Mouse (Mus musculus) liver, postnatal 0 days (tissue): ENCODE data around the gene Ndufb10. TPM values are rescaled to one million over a fixed set of nuclear protein-coding genes. Genes with fewer than 3 reads are reported as not detected.

Experiments used
- ATAC-seq: fragments of 200-750 bp; cut with Nextera tagmentation; 2 replicates; pipeline ENCODE4 v1.8.0; 2017; ENCODE audit warnings: mild to moderate bottlenecking, moderate library complexity
- DNase-seq: peaks from one replicate; pipeline ENCODE4 v3.0.0-alpha.2; 2016
- H3K27ac ChIP-seq: fragments of 300-500 bp; sonication (generic); 2 replicates; pipeline ENCODE4 v1.5.1; 2014; ENCODE audit warnings: antibody characterized with exemption, moderate library complexity, mild to moderate bottlenecking, low read depth
- H3K27me3 ChIP-seq: fragments of 300-500 bp; sonication (generic); 2 replicates; pipeline ENCODE4 v1.6.1; 2014; ENCODE audit warnings: low read length, control low read depth, mixed read lengths; ENCODE audit not compliant: insufficient read depth
- H3K36me3 ChIP-seq: fragments of 300-500 bp; sonication (generic); replicated peaks from 2 replicates; pipeline ENCODE4 v1.6.1; 2014; ENCODE audit warnings: mild to moderate bottlenecking, control low read depth, low read length, moderate library complexity, mixed read lengths; ENCODE audit not compliant: insufficient read depth
- H3K4me1 ChIP-seq: fragments of 300-500 bp; sonication (generic); 2 replicates; pipeline ENCODE4 v1.6.1; 2014; ENCODE audit warnings: antibody characterized with exemption, mild to moderate bottlenecking, control low read depth; ENCODE audit not compliant: insufficient read depth
- H3K4me2 ChIP-seq: fragments of 300-500 bp; sonication (generic); 2 replicates; pipeline ENCODE4 v1.6.1; 2014; ENCODE audit warnings: low read depth, mild to moderate bottlenecking, low read length, moderate library complexity, mixed read lengths
- H3K4me3 ChIP-seq: fragments of 300-500 bp; sonication (generic); 2 replicates; pipeline ENCODE4 v1.5.1; 2014; ENCODE audit warnings: low read depth, low read length
- H3K9ac ChIP-seq: fragments of 300-500 bp; sonication (generic); replicated peaks from 2 replicates; pipeline ENCODE4 v1.6.1; 2014; ENCODE audit warnings: mild to moderate bottlenecking, moderate library complexity
- H3K9me3 ChIP-seq: fragments of 300-500 bp; sonication (generic); 2 replicates; pipeline ENCODE4 v1.6.1; 2016; ENCODE audit warnings: mild to moderate bottlenecking, control low read depth, low read length, mixed read lengths
- CTCF ChIP-seq: sonication (generic); IDR thresholded peaks from 2 replicates; pipeline ENCODE4 v1.5.1; 2016; ENCODE audit warnings: antibody characterized with exemption, low read depth
- EP300 ChIP-seq: IDR thresholded peaks from 2 replicates; pipeline ENCODE4 v1.6.1; 2016; ENCODE audit warnings: antibody characterized with exemption, low read depth, mild to moderate bottlenecking
- WGBS: fragments of 180-500 bp; shearing (Covaris S2); extraction: QIAGEN DNeasy Blood & Tissue Kit; methylation state at CpG from one replicate; pipeline ENCODE4 v1.1.7; 2014; ENCODE audit not compliant: insufficient replicate concordance; 5-methylcytosine and 5-hydroxymethylcytosine counted together
- polyA plus RNA-seq: library from polyadenylated mRNA; unstranded; fragments of >200 nt; fragmentation: Nextera tagmentation; extraction: Ambion mirVana; gene quantifications from 2 replicates; pipeline ENCODE4 v1.2.1, GENCODE M21; 2015

The Ndufb10 gene
- polyA plus RNA-seq, 1 experiment from 2014 or later, result 355 TPM

- H3K9ac ChIP-seq, result 0 out of 2 replicates have a peak overlapping the region, but pooled peaks have one; percentile 9
These were observed 36.7 kb downstream of the Ndufb10 start for GRCm38 (mm10) chr17:24687599-24687998.

GRCm38 (mm10) chr17:24687146-24687595 lies 37.1 kb downstream of the Ndufb10 start:
- ATAC-seq (peak; percentile 64), DNase-seq (peak; percentile 79)
- Histone ChIP-seq H3K27ac (no peak overlapping the region), H3K4me2 (peak overlapping the region; percentile 75), H3K36me3 (no peaks in the 10 kb centered on the region), H3K4me3 (peak overlapping the region; percentile 43), H3K27me3 (peaks cover 41% of the 10 kb centered on the region), H3K9ac (0 out of 2 replicates have a peak overlapping the region, but pooled peaks have one; percentile 9), H3K9me3 (no peaks in the 10 kb centered on the region), H3K4me1 (peaks cover 18% of the 10 kb centered on the region)
- 3% methylated on average over 24 of the region's 25 CpGs for WGBS
- TF ChIP-seq EP300, result no peak
- TF ChIP-seq CTCF, result no peak

More at GRCm38 (mm10) chr17:24687599-24687998, 36.7 kb downstream of the Ndufb10 start:
- Histone ChIP-seq H3K9me3 (no peaks in the 10 kb centered on the region), H3K4me2 (peak overlapping the region; percentile 75), H3K27me3 (peaks cover 41% of the 10 kb centered on the region), H3K4me3 (peak overlapping the region; percentile 43), H3K4me1 (peaks cover 18% of the 10 kb centered on the region), H3K36me3 (0 out of 2 replicates have a peak, but pooled peaks cover 3% of the 10 kb centered on the region), H3K27ac (no peak overlapping the region)
- ATAC-seq, result no peak
- DNase-seq, result no peak
- 19% methylated on average over 23 of the region's 23 CpGs for WGBS
- TF ChIP-seq CTCF (no peak), EP300 (no peak)

GRCm38 (mm10) chr17:24686514-24686913 lies 37.8 kb downstream of the Ndufb10 start:
- Histone ChIP-seq H3K36me3 (no peaks in the 10 kb centered on the region; the same call in 1 of the 2 replicates), H3K27me3 (peaks cover 41% of the 10 kb centered on the region), H3K4me3 (0 out of 2 replicates have a peak overlapping the region, but pooled peaks have one; percentile 17), H3K27ac (no peak overlapping the region), H3K9me3 (no peaks in the 10 kb centered on the region), H3K9ac (no peak overlapping the region), H3K4me1 (peaks cover 18% of the 10 kb centered on the region), H3K4me2 (peak overlapping the region; percentile 58)
- DNase-seq, result peak; percentile 81
- 31% methylated on average over 16 of the region's 16 CpGs for WGBS
- TF ChIP-seq EP300 (no peak), CTCF (no peak)
- ATAC-seq, result peak; percentile 72

- Histone ChIP-seq H3K27me3 (no peaks in the 10 kb centered on the region), H3K27ac (no peak overlapping the region), H3K4me2 (no peak overlapping the region), H3K36me3 (peaks cover 49% of the 10 kb centered on the region), H3K4me3 (no peak overlapping the region), H3K9me3 (no peaks in the 10 kb centered on the region), H3K4me1 (peaks cover 9% of the 10 kb centered on the region), H3K9ac (no peak overlapping the region)
- 89% methylated on average over 24 of the region's 24 CpGs for WGBS
- TF ChIP-seq EP300 (no peak), CTCF (no peak)
- ATAC-seq (no peak), DNase-seq (no peak)
These were observed 46.7 kb downstream of the Ndufb10 start for GRCm38 (mm10) chr17:24677500-24678080.

GRCm38 (mm10) chr17:24676877-24677276 lies 47.4 kb downstream of the Ndufb10 start:
- Histone ChIP-seq H3K36me3 (peaks cover 49% of the 10 kb centered on the region), H3K4me1 (peaks cover 16% of the 10 kb centered on the region), H3K27me3 (no peaks in the 10 kb centered on the region), H3K9ac (no peak overlapping the region), H3K4me2 (no peak overlapping the region), H3K4me3 (no peak overlapping the region), H3K27ac (no peak overlapping the region), H3K9me3 (no peaks in the 10 kb centered on the region)
- ATAC-seq, result no peak
- no peak for DNase-seq
- 88% methylated on average over 5 of the region's 5 CpGs for WGBS
- no peak for TF ChIP-seq CTCF
- no peak for TF ChIP-seq EP300

GRCm38 (mm10) chr17:24676187-24676586 lies 48.1 kb downstream of the Ndufb10 start:
- H3K9ac ChIP-seq, result no peak overlapping the region
- no peaks in the 10 kb centered on the region for H3K27me3 ChIP-seq
- no peak overlapping the region for H3K27ac ChIP-seq
- 68% methylated on average over 2 of the region's 2 CpGs for WGBS
- no peaks in the 10 kb centered on the region for H3K9me3 ChIP-seq
- DNase-seq, result peak; percentile 84
- H3K36me3 ChIP-seq, result peaks cover 45% of the 10 kb centered on the region
- ATAC-seq, result peak; percentile 33
- H3K4me2 ChIP-seq, result no peak overlapping the region
- H3K4me1 ChIP-seq, result peaks cover 23% of the 10 kb centered on the region
- H3K4me3 ChIP-seq, result no peak overlapping the region
- peak; percentile 87 for TF ChIP-seq CTCF
- TF ChIP-seq EP300, result no peak
